Mouse (Mus musculus) lung, postnatal 0 days (tissue): ENCODE data around the gene Stom. TPM values are rescaled to one million over a fixed set of nuclear protein-coding genes. Genes with fewer than 3 reads are reported as not detected.

ENCODE experiments used
- ATAC-seq: fragments of 200-750 bp; cut with Nextera tagmentation; 2 replicates; pipeline ENCODE4 v1.8.0; 2017; ENCODE audit warnings: moderate library complexity
- DNase-seq: peaks from one replicate; pipeline ENCODE4 v3.0.0-alpha.2; 2016; ENCODE audit warnings: low spot score
- H3K27ac ChIP-seq: fragments of 300-500 bp; sonication (generic); 2 replicates; pipeline ENCODE4 v1.5.1; 2014; ENCODE audit warnings: antibody characterized with exemption, mild to moderate bottlenecking, low read length, mixed read lengths
- H3K27me3 ChIP-seq: fragments of 300-500 bp; sonication (generic); replicated peaks from 2 replicates; pipeline ENCODE4 v1.6.1; 2014; ENCODE audit warnings: low read length, mixed read lengths; ENCODE audit not compliant: insufficient read depth
- H3K36me3 ChIP-seq: fragments of 300-500 bp; sonication (generic); 2 replicates; pipeline ENCODE4 v1.6.1; 2014; ENCODE audit warnings: low read length, mixed read lengths; ENCODE audit not compliant: insufficient read depth
- H3K4me1 ChIP-seq: fragments of 300-500 bp; sonication (generic); 2 replicates; pipeline ENCODE4 v1.6.1; 2014; ENCODE audit warnings: antibody characterized with exemption, low read depth, low read length, mixed read lengths; ENCODE audit not compliant: insufficient read depth
- H3K4me2 ChIP-seq: fragments of 300-500 bp; sonication (generic); replicated peaks from 2 replicates; pipeline ENCODE4 v1.6.1; 2014; ENCODE audit warnings: low read depth, mild to moderate bottlenecking, low read length, moderate library complexity, mixed read lengths
- H3K4me3 ChIP-seq: fragments of 300-500 bp; sonication (generic); 2 replicates; pipeline ENCODE4 v1.5.1; 2014; ENCODE audit warnings: low read depth, low read length
- H3K9ac ChIP-seq: fragments of 300-500 bp; sonication (generic); replicated peaks from 2 replicates; pipeline ENCODE4 v1.6.1; 2014; ENCODE audit warnings: low read depth, mild to moderate bottlenecking
- H3K9me3 ChIP-seq: fragments of 300-500 bp; sonication (generic); 2 replicates; pipeline ENCODE4 v1.6.1; 2016; ENCODE audit warnings: low read length, mixed read lengths
- CTCF ChIP-seq: IDR thresholded peaks from 2 replicates; pipeline ENCODE4 v1.5.1; 2016; ENCODE audit warnings: antibody characterized with exemption, mild to moderate bottlenecking
- EP300 ChIP-seq: IDR thresholded peaks from 2 replicates; pipeline ENCODE4 v1.6.1; 2016; ENCODE audit warnings: antibody characterized with exemption, mild to moderate bottlenecking, control low read depth
- WGBS: fragments of 180-500 bp; shearing (Covaris S2); extraction: QIAGEN DNeasy Blood & Tissue Kit; methylation state at CpG from one replicate; pipeline ENCODE4 v1.1.7; 2014; 5-methylcytosine and 5-hydroxymethylcytosine counted together
- polyA plus RNA-seq: library from polyadenylated mRNA; unstranded; fragments of >200 nt; fragmentation: Nextera tagmentation; extraction: Ambion mirVana; gene quantifications from 2 replicates; pipeline ENCODE4 v1.2.1, GENCODE M21; 2015

Gene Stom
- polyA plus RNA-seq, 1 experiment from 2014 or later: 86.2 TPM

DNA sequence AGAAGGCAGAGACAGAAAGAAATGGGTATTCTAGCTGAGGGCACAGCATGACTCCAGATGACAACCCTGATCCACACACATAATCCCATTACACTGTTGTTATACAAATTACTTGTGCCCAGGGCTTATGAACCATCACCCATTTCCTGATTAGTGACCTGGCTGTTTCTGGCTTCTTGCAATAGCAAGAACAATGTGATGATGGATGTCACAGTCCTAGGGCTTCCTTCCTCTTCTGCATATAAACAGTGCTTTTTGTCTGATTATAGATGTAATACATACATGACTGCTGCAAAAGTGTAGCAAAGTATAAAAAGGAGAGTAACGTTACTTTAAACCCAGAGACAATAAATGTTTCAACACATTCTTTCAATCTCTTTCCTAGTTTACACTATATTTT is 9.8 kb downstream of the Stom start:
- H3K4me3 ChIP-seq: no peak overlapping the region
- peaks cover 8% of the 10 kb centered on the region; the same call in 1 of the 2 replicates for H3K4me1 ChIP-seq
- no peaks in the 10 kb centered on the region for H3K27me3 ChIP-seq
- WGBS: 44% methylated on average over 1 of the region's 1 CpGs
- no peaks in the 10 kb centered on the region for H3K9me3 ChIP-seq
- TF ChIP-seq CTCF (no peak), EP300 (peak; percentile 66)
- no peak overlapping the region for H3K27ac ChIP-seq
- H3K4me2 ChIP-seq: no peak overlapping the region
- DNase-seq: peak; percentile 54
- peak; percentile 39; the same call in 1 of the 2 replicates for ATAC-seq
- H3K9ac ChIP-seq: no peak overlapping the region
- H3K36me3 ChIP-seq: no peaks in the 10 kb centered on the region

- Histone ChIP-seq H3K4me1 (peaks cover 10% of the 10 kb centered on the region; the same call in 1 of the 2 replicates), H3K27ac (no peak overlapping the region), H3K36me3 (no peaks in the 10 kb centered on the region), H3K9me3 (no peaks in the 10 kb centered on the region), H3K4me2 (no peak overlapping the region), H3K27me3 (no peaks in the 10 kb centered on the region), H3K4me3 (no peak overlapping the region), H3K9ac (no peak overlapping the region)
- ATAC-seq (no peak), DNase-seq (no peak)
- no peak for TF ChIP-seq EP300
- TF ChIP-seq CTCF: no peak
- 72% methylated on average over 10 of the region's 10 CpGs for WGBS
Measured at GRCm38 (mm10) chr2:35325930-35326329, 10.8 kb downstream of the Stom start.

DNA sequence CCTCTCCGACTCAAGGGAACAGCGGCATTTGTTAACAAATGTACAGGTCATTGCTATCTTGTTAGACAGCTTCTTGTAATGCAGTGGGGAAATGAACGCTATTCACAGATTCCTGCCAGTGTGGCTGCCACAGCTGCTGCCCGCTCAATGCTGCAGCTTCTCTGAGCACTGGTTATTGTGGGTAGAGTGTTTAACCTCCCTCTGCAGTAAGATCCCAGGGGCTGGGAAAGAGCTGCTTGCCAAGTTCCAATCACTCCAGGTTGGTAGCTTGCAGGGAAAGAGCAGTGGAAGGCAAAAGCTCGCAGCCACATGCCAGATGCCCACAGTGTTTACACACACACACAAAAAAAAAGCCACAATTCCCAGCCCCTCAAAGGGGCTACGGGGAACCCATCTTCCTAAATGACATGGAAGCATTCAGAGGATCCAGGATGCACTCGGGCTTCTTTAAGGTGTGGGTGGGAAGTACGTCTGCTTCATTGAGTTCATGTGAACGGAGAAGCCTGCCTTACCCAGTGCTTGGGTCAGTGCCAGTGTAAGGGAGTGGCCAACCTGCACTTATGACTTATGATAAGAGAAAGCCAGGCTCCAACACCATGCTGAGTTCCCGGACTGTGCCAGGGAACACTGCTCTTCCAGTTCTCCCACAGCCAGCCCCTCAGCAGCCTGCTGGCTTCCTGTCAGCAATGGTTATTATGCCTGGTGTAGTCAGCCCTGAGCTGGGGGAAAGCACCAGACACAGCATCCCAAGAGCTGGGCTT is 14.2 kb downstream of the Stom start:
- Histone ChIP-seq H3K27ac (peak overlapping the region; percentile 28), H3K4me2 (0 out of 2 replicates have a peak overlapping the region, but pooled peaks have one; percentile 17), H3K9me3 (no peaks in the 10 kb centered on the region), H3K36me3 (no peaks in the 10 kb centered on the region), H3K4me3 (no peak overlapping the region), H3K9ac (no peak overlapping the region), H3K27me3 (no peaks in the 10 kb centered on the region), H3K4me1 (peaks cover 10% of the 10 kb centered on the region; the same call in 1 of the 2 replicates)
- TF ChIP-seq CTCF (no peak), EP300 (no peak)
- 36% methylated on average over 10 of the region's 10 CpGs for WGBS
- ATAC-seq: peak; percentile 90
- peak; percentile 85 for DNase-seq

DNA sequence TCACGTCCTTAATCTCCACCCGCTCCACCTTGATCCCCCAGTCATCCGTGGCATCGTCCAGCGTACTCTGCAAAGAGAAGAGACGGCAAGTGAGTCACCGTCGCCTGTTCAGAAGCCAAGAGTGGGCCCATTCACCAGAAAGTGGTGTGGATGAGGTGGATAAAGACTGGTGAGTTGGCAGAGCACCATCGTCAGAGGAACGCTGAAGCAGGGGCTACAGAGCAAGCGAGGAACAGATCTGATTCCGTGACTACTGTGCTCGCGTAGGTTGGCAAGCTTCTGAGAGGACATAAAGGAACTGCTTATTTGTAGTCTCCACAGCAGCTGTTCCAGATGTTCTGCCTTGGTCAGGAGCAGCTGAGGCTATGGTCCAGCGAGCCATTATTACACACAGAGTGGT is 16.4 kb downstream of the Stom start:
- TF ChIP-seq EP300 (no peak), CTCF (no peak)
- DNase-seq: no peak
- Histone ChIP-seq H3K9ac (no peak overlapping the region), H3K4me2 (no peak overlapping the region), H3K36me3 (peaks cover 12% of the 10 kb centered on the region; the same call in 1 of the 2 replicates), H3K27ac (no peak overlapping the region), H3K4me3 (no peak overlapping the region), H3K27me3 (no peaks in the 10 kb centered on the region), H3K9me3 (no peaks in the 10 kb centered on the region), H3K4me1 (peaks cover 10% of the 10 kb centered on the region; the same call in 1 of the 2 replicates)
- 92% methylated on average over 15 of the region's 15 CpGs for WGBS
- ATAC-seq: no peak

DNA sequence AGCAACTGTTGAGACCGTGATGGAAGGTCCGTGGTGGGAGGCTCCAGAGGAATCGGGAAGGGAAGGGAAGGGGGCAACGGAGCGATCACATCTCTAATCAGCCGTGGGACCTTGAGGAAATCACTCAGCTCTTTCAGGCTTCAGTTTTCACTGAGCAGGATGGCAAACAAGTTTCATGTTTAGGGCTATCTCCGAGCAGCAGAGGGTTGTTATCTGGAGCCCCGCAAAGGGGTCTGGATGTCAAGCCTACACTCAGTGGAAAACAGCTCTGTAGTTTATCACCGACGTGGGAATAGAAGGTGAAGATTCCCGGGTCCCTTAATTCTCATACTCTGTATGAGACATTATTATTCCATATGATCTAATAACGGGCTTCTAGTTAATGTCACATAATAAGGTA is 18.4 kb downstream of the Stom start:
- ATAC-seq (no peak), DNase-seq (no peak)
- peaks cover 12% of the 10 kb centered on the region; the same call in 1 of the 2 replicates for H3K36me3 ChIP-seq
- no peaks in the 10 kb centered on the region for H3K9me3 ChIP-seq
- no peaks in the 10 kb centered on the region for H3K27me3 ChIP-seq
- 86% methylated on average over 12 of the region's 12 CpGs for WGBS
- H3K4me2 ChIP-seq: no peak overlapping the region
- H3K9ac ChIP-seq: no peak overlapping the region
- TF ChIP-seq EP300 (no peak), CTCF (no peak)
- no peak overlapping the region for H3K4me3 ChIP-seq
- H3K4me1 ChIP-seq: peaks cover 8% of the 10 kb centered on the region; the same call in 1 of the 2 replicates
- H3K27ac ChIP-seq: no peak overlapping the region

DNA sequence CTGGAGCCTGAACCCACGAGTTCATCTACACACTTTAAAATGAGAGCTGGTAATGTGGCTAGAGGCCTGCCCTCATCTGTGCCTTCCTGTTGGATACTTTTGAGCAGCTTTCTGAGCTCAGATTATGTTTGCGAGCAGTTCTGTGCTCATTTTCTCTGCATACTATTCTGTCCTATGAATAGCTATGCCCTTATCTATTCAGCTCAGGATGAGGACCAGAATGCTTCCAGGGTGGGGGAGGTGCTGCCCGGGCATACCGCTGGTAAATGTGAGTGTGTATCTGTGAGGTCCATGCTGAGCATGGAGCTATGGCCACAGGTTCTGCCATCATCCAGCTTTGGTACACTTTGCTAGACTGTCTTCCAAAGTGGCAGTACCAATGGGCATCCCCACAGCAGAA is 19.2 kb downstream of the Stom start:
- DNase-seq: no peak
- WGBS: 72% methylated on average over 4 of the region's 4 CpGs
- Histone ChIP-seq H3K4me2 (no peak overlapping the region), H3K9ac (no peak overlapping the region), H3K4me3 (no peak overlapping the region), H3K9me3 (no peaks in the 10 kb centered on the region), H3K36me3 (peaks cover 12% of the 10 kb centered on the region; the same call in 1 of the 2 replicates), H3K27me3 (no peaks in the 10 kb centered on the region), H3K4me1 (peaks cover 6% of the 10 kb centered on the region; the same call in 1 of the 2 replicates), H3K27ac (no peak overlapping the region)
- no peak for TF ChIP-seq CTCF
- no peak for TF ChIP-seq EP300
- ATAC-seq: no peak
